Mouse (Mus musculus) hindbrain, postnatal 0 days (tissue): ENCODE results near the gene Col12a1. TPM values are rescaled to one million over a fixed set of nuclear protein-coding genes. Genes with fewer than 3 reads are reported as not detected.
"Not testable (repeated sequence)": the region's sequence is repeated elsewhere in the genome, so short reads cannot be mapped to it uniquely, and the experiment has no call there.

Source experiments
- ATAC-seq: fragments of 200-750 bp; cut with Nextera tagmentation; 2 replicates; pipeline ENCODE4 v1.8.0; 2017; ENCODE audit warnings: mild to moderate bottlenecking, moderate TSS enrichment, moderate library complexity
- DNase-seq: peaks from one replicate; pipeline ENCODE4 v3.0.0-alpha.2; 2015; ENCODE audit warnings: low spot score
- H3K27ac ChIP-seq: fragments of 300-500 bp; sonication (generic); 2 replicates; pipeline ENCODE4 v1.5.1; 2014; ENCODE audit warnings: mild to moderate bottlenecking
- H3K27me3 ChIP-seq: fragments of 300-500 bp; sonication (generic); 2 replicates; pipeline ENCODE4 v1.6.1; 2014; ENCODE audit warnings: low read length, mixed read lengths; ENCODE audit not compliant: insufficient read depth
- H3K36me3 ChIP-seq: fragments of 300-500 bp; sonication (generic); 2 replicates; pipeline ENCODE4 v1.6.1; 2014; ENCODE audit warnings: low read length, mixed read lengths; ENCODE audit not compliant: insufficient read depth
- H3K4me1 ChIP-seq: fragments of 300-500 bp; sonication (generic); 2 replicates; pipeline ENCODE4 v1.6.1; 2014; ENCODE audit warnings: antibody characterized with exemption, low read length, mixed read lengths; ENCODE audit not compliant: insufficient read depth
- H3K4me2 ChIP-seq: fragments of 300-500 bp; sonication (generic); 2 replicates; pipeline ENCODE4 v1.6.1; 2014; ENCODE audit warnings: low read depth, mild to moderate bottlenecking, low read length, moderate library complexity, mixed read lengths
- H3K4me3 ChIP-seq: fragments of 300-500 bp; sonication (generic); 2 replicates; pipeline ENCODE4 v1.5.1; 2014; ENCODE audit warnings: low read length
- H3K9ac ChIP-seq: fragments of 300-500 bp; sonication (generic); replicated peaks from 2 replicates; pipeline ENCODE4 v1.6.1; 2014; ENCODE audit warnings: mild to moderate bottlenecking, low read length, moderate library complexity, mixed read lengths
- H3K9me3 ChIP-seq: fragments of 300-500 bp; sonication (generic); 2 replicates; pipeline ENCODE4 v1.6.1; 2016; ENCODE audit warnings: low read length, mixed read lengths
- CTCF ChIP-seq: IDR thresholded peaks from 2 replicates; pipeline ENCODE4 v1.5.1; 2016; ENCODE audit warnings: antibody characterized with exemption, control low read depth, low read depth
- WGBS: fragments of 180-500 bp; shearing (Covaris S2); extraction: QIAGEN DNeasy Blood & Tissue Kit; methylation state at CpG from one replicate; pipeline ENCODE4 v1.1.7; 2014; 5-methylcytosine and 5-hydroxymethylcytosine counted together
- polyA plus RNA-seq: library from polyadenylated mRNA; unstranded; fragments of >200 nt; fragmentation: Nextera tagmentation; extraction: Ambion mirVana; gene quantifications from 2 replicates; pipeline ENCODE4 v1.2.1, GENCODE M21; 2015
- total RNA-seq: library from RNA; depleted of rRNA; stranded (reverse); fragments of >200 nt; gene quantifications from 2 replicates; pipeline ENCODE4 v1.2.3, GENCODE M21; 2014

Col12a1 gene
- total and polyA plus RNA-seq, 2 experiments from 2014 or later, result 6.9 to 17.0 TPM

GRCm38 (mm10) chr9:79714471-79715045 is 4.1 kb downstream of the Col12a1 start:
- H3K4me2 ChIP-seq, result peak overlapping the region; percentile 57
- H3K4me3 ChIP-seq, result peak overlapping the region; percentile 29
- DNase-seq (peak; percentile 69), ATAC-seq (peak; percentile 71)
- H3K27ac ChIP-seq, result no peak overlapping the region
- peaks cover 11% of the 10 kb centered on the region for H3K4me1 ChIP-seq
- 6% methylated on average over 16 of the region's 16 CpGs for WGBS
- peak overlapping the region; percentile 41 for H3K9ac ChIP-seq
- peak; percentile 30 for TF ChIP-seq CTCF
- H3K9me3 ChIP-seq, result no peaks in the 10 kb centered on the region
- no peaks in the 10 kb centered on the region for H3K36me3 ChIP-seq
- H3K27me3 ChIP-seq, result no peaks in the 10 kb centered on the region; the same call in 1 of the 2 replicates

- no peak for TF ChIP-seq CTCF
- H3K36me3 ChIP-seq, result no peaks in the 10 kb centered on the region
- no peak overlapping the region for H3K4me2 ChIP-seq
- H3K4me3 ChIP-seq, result no peak overlapping the region
- DNase-seq, result peak; percentile 38
- no peak overlapping the region for H3K9ac ChIP-seq
- ATAC-seq, result peak; percentile 70; the same call in 1 of the 2 replicates
- no peak overlapping the region for H3K27ac ChIP-seq
- H3K27me3 ChIP-seq, result no peaks in the 10 kb centered on the region
- no peaks in the 10 kb centered on the region for H3K9me3 ChIP-seq
- H3K4me1 ChIP-seq, result 0 out of 2 replicates have a peak, but pooled peaks cover 5% of the 10 kb centered on the region
- 27% methylated on average over 11 of the region's 11 CpGs for WGBS
These were observed 28.7 kb downstream of the Col12a1 start for GRCm38 (mm10) chr9:79689771-79690535.

- H3K4me1 ChIP-seq, result 0 out of 2 replicates have a peak, but pooled peaks cover 5% of the 10 kb centered on the region
- no peaks in the 10 kb centered on the region for H3K9me3 ChIP-seq
- no peak overlapping the region for H3K4me2 ChIP-seq
- ATAC-seq (no peak), DNase-seq (no peak)
- no peak for TF ChIP-seq CTCF
- no peak overlapping the region for H3K27ac ChIP-seq
- H3K9ac ChIP-seq, result no peak overlapping the region
- WGBS, result 58% methylated on average over 7 of the region's 7 CpGs
- H3K36me3 ChIP-seq, result no peaks in the 10 kb centered on the region
- H3K4me3 ChIP-seq, result no peak overlapping the region
- H3K27me3 ChIP-seq, result no peaks in the 10 kb centered on the region
These were observed 29.3 kb downstream of the Col12a1 start for GRCm38 (mm10) chr9:79689342-79689741.

GRCm38 (mm10) chr9:79687227-79687626 is 31.4 kb downstream of the Col12a1 start:
- DNase-seq, result no peak
- H3K27ac ChIP-seq, result no peak overlapping the region
- no peak for ATAC-seq
- no peak overlapping the region for H3K4me3 ChIP-seq
- no peak overlapping the region for H3K9ac ChIP-seq
- no peaks in the 10 kb centered on the region for H3K36me3 ChIP-seq
- H3K4me2 ChIP-seq, result no peak overlapping the region
- 0 out of 2 replicates have a peak, but pooled peaks cover 5% of the 10 kb centered on the region for H3K4me1 ChIP-seq
- no peaks in the 10 kb centered on the region for H3K9me3 ChIP-seq
- TF ChIP-seq CTCF, result no peak
- H3K27me3 ChIP-seq, result no peaks in the 10 kb centered on the region
- WGBS, result 84% methylated on average over 3 of the region's 3 CpGs

GRCm38 (mm10) chr9:79686049-79686448 is 32.6 kb downstream of the Col12a1 start:
- Histone ChIP-seq H3K4me3 (no peak overlapping the region), H3K27me3 (no peaks in the 10 kb centered on the region), H3K27ac (no peak overlapping the region), H3K9ac (no peak overlapping the region), H3K36me3 (no peaks in the 10 kb centered on the region), H3K4me1 (0 out of 2 replicates have a peak, but pooled peaks cover 5% of the 10 kb centered on the region), H3K4me2 (no peak overlapping the region), H3K9me3 (no peaks in the 10 kb centered on the region)
- WGBS, result 17% methylated on average over 1 of the region's 1 CpGs
- DNase-seq, result peak; percentile 38
- TF ChIP-seq CTCF, result no peak
- ATAC-seq, result no peak

GRCm38 (mm10) chr9:79680453-79681240 is 38.0 kb downstream of the Col12a1 start:
- Histone ChIP-seq H3K4me3 (no peak overlapping the region), H3K9ac (no peak overlapping the region), H3K27me3 (no peaks in the 10 kb centered on the region), H3K27ac (no peak overlapping the region), H3K9me3 (no peaks in the 10 kb centered on the region), H3K4me2 (no peak overlapping the region), H3K4me1 (no peaks in the 10 kb centered on the region), H3K36me3 (no peaks in the 10 kb centered on the region)
- no peak for ATAC-seq
- no peak for TF ChIP-seq CTCF
- whole genome bisulfite sequencing, result 77% methylated on average over 4 of the region's 4 CpGs
- DNase-seq, result no peak

GRCm38 (mm10) chr9:79668806-79669205 is 49.8 kb downstream of the Col12a1 start:
- not testable (repeated sequence) for H3K9ac ChIP-seq, DNase-seq, H3K4me1 ChIP-seq, H3K4me2 ChIP-seq, H3K36me3 ChIP-seq, H3K27me3 ChIP-seq, ATAC-seq, H3K4me3 ChIP-seq, H3K9me3 ChIP-seq, H3K27ac ChIP-seq
- WGBS, result 83% methylated on average over 1 of the region's 1 CpGs
